Mouse (Mus musculus) lung, postnatal 0 days (tissue): ENCODE measurements around the gene Cysrt1.

Experiments
- CTCF ChIP-seq: IDR thresholded peaks from 2 replicates; pipeline ENCODE4 v1.5.1; 2016; ENCODE audit warnings: antibody characterized with exemption, mild to moderate bottlenecking
- EP300 ChIP-seq: IDR thresholded peaks from 2 replicates; pipeline ENCODE4 v1.6.1; 2016; ENCODE audit warnings: antibody characterized with exemption, mild to moderate bottlenecking, control low read depth

DNA sequence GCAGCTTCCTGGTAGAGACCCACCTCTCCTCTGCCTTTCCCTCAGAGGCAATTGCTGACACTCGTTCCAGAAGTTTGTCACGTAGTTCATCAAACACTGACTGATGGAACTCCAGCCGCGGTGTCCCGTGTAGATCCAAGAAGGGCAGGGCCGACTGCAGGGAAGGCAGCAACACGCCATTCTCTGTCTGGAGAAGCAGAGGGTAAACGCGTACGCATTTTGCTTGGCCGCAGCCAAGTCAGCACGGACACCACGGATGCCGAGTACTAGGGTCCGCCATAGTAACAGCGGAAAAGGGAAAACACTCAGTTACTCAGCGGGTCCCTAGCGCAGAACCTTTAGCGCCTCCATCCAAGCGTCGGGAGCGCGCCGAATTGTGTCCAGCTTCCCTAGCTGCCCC is 31.6 kb downstream of the Cysrt1 start:
- TF ChIP-seq CTCF (no peak), EP300 (no peak)
